Mouse (Mus musculus): ENCODE data around the gene Pcnx2. TPM values are rescaled to one million over a fixed set of nuclear protein-coding genes. Genes with fewer than 3 reads are reported as not detected.

Gene Pcnx2
- polyA plus RNA-seq, 1 experiment from 2014 or later, result 0.27 TPM

DNA sequence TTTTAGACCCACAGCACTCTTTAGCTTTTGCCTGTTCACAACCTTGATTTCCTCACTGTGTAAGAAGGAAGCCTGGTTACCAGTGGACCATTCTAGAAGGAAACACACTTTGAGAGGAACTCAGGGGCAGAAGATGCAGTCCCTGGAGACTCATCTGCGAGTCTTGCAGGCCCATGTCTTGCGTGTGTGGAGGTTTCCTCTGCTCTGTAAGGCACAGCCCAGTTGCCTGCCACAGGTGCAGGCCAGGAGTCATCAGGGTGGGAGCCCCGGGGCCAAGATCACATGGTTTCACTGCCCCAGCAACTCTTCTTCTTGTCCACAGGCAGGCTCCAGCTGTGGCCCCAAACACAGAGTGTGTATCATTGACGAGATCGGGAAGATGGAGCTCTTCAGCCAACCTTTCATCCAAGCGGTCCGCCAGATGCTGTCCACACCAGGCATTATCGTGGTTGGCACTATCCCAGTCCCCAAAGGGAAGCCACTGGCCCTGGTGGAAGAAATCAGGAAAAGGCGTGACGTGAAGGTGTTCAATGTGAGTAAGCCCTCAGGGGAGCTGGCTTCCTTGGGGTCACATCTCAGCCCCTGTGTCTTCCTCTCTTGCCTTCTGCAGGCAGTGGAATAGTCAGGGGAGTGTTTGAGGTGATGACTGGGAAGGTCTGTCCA, 153.1 kb downstream of the Pcnx2 start:
- no peak overlapping the region for H3K27ac ChIP-seq
- H3K9ac ChIP-seq, result no peak overlapping the region
- no peaks in the 10 kb centered on the region for H3K27me3 ChIP-seq (replicated peaks)
- ATAC-seq (ENCODE audit: insufficient read depth, low FRiP score, low read depth), result no peak
- no peak overlapping the region for H3K4me3 ChIP-seq (replicated peaks)
- H3K4me1 ChIP-seq, result no peaks in the 10 kb centered on the region
- no peaks in the 10 kb centered on the region for H3K9me3 ChIP-seq
- H3K4me2 ChIP-seq, result no peak overlapping the region
- no peaks in the 10 kb centered on the region for H3K36me3 ChIP-seq
- WGBS, result 88% methylated on average over 10 of the region's 10 CpGs

GRCm38 (mm10) chr8:125742406-125742805, 155.7 kb downstream of the Pcnx2 start:
- no peak overlapping the region for H3K9ac ChIP-seq
- H3K27ac ChIP-seq, result no peak overlapping the region
- H3K4me3 ChIP-seq (replicated peaks), result no peak overlapping the region
- H3K27me3 ChIP-seq (replicated peaks), result no peaks in the 10 kb centered on the region
- 72% methylated on average over 8 of the region's 8 CpGs for WGBS
- no peak overlapping the region for H3K4me2 ChIP-seq
- H3K4me1 ChIP-seq, result no peaks in the 10 kb centered on the region
- H3K9me3 ChIP-seq, result no peaks in the 10 kb centered on the region
- H3K36me3 ChIP-seq, result no peaks in the 10 kb centered on the region
- ATAC-seq (ENCODE audit: insufficient read depth, low FRiP score, low read depth), result no peak

GRCm38 (mm10) chr8:125741855-125742254, 156.3 kb downstream of the Pcnx2 start:
- H3K4me3 ChIP-seq (replicated peaks), result no peak overlapping the region
- 42% methylated on average over 2 of the region's 2 CpGs for WGBS
- peak; percentile 91 for ATAC-seq (ENCODE audit: insufficient read depth, low FRiP score, low read depth)
- H3K27me3 ChIP-seq (replicated peaks), result no peaks in the 10 kb centered on the region
- H3K36me3 ChIP-seq, result no peaks in the 10 kb centered on the region
- no peak overlapping the region for H3K4me2 ChIP-seq
- H3K27ac ChIP-seq, result no peak overlapping the region; the same call in 1 of the 2 replicates
- no peak overlapping the region for H3K9ac ChIP-seq
- H3K9me3 ChIP-seq, result no peaks in the 10 kb centered on the region
- no peaks in the 10 kb centered on the region for H3K4me1 ChIP-seq

DNA sequence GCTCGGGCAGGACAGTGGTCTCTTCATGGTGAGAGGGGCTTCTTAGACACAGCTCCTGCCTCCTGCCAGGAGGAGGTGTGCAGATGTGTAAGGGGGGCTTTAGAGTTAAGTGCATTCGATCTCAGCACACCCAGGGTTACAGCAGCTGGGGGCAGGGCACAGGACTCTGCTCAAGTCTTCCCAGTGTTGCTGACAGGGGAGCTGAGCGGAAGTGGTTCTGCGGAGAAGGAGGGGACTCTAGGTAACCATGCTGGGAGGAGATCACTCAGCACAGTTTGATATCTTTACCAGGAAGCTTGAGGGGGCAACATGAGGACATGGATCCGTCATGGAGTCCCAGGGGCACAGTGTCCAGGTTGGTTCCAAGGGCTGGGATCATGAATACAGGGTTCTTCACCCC, 156.7 kb downstream of the Pcnx2 start:
- Histone ChIP-seq H3K4me3 (replicated peaks) (no peak overlapping the region), H3K9ac (no peak overlapping the region), H3K27ac (no peak overlapping the region; the same call in 1 of the 2 replicates), H3K9me3 (no peaks in the 10 kb centered on the region), H3K4me2 (no peak overlapping the region), H3K27me3 (replicated peaks) (no peaks in the 10 kb centered on the region), H3K4me1 (no peaks in the 10 kb centered on the region), H3K36me3 (no peaks in the 10 kb centered on the region)
- WGBS, result 69% methylated on average over 5 of the region's 5 CpGs
- no peak for ATAC-seq (ENCODE audit: insufficient read depth, low FRiP score, low read depth)

- H3K27me3 ChIP-seq (replicated peaks), result no peaks in the 10 kb centered on the region
- H3K9ac ChIP-seq, result no peak overlapping the region
- 76% methylated on average over 10 of the region's 10 CpGs for WGBS
- no peak overlapping the region for H3K4me3 ChIP-seq (replicated peaks)
- ATAC-seq (ENCODE audit: insufficient read depth, low FRiP score, low read depth), result no peak
- H3K9me3 ChIP-seq, result no peaks in the 10 kb centered on the region
- no peaks in the 10 kb centered on the region for H3K36me3 ChIP-seq
- H3K27ac ChIP-seq, result no peak overlapping the region
- no peak overlapping the region for H3K4me2 ChIP-seq
- no peaks in the 10 kb centered on the region for H3K4me1 ChIP-seq
These were observed 157.5 kb downstream of the Pcnx2 start for GRCm38 (mm10) chr8:125740655-125741054.

GRCm38 (mm10) chr8:125738956-125739355, 159.2 kb downstream of the Pcnx2 start:
- H3K9ac ChIP-seq, result no peak overlapping the region
- H3K27ac ChIP-seq, result no peak overlapping the region
- H3K27me3 ChIP-seq (replicated peaks), result no peaks in the 10 kb centered on the region
- H3K4me2 ChIP-seq, result no peak overlapping the region
- ATAC-seq (ENCODE audit: insufficient read depth, low FRiP score, low read depth), result no peak
- H3K9me3 ChIP-seq, result no peaks in the 10 kb centered on the region
- no peaks in the 10 kb centered on the region; the same call in 1 of the 2 replicates for H3K4me1 ChIP-seq
- H3K36me3 ChIP-seq, result no peaks in the 10 kb centered on the region
- H3K4me3 ChIP-seq (replicated peaks), result no peak overlapping the region
- WGBS, result 91% methylated on average over 4 of the region's 4 CpGs

DNA sequence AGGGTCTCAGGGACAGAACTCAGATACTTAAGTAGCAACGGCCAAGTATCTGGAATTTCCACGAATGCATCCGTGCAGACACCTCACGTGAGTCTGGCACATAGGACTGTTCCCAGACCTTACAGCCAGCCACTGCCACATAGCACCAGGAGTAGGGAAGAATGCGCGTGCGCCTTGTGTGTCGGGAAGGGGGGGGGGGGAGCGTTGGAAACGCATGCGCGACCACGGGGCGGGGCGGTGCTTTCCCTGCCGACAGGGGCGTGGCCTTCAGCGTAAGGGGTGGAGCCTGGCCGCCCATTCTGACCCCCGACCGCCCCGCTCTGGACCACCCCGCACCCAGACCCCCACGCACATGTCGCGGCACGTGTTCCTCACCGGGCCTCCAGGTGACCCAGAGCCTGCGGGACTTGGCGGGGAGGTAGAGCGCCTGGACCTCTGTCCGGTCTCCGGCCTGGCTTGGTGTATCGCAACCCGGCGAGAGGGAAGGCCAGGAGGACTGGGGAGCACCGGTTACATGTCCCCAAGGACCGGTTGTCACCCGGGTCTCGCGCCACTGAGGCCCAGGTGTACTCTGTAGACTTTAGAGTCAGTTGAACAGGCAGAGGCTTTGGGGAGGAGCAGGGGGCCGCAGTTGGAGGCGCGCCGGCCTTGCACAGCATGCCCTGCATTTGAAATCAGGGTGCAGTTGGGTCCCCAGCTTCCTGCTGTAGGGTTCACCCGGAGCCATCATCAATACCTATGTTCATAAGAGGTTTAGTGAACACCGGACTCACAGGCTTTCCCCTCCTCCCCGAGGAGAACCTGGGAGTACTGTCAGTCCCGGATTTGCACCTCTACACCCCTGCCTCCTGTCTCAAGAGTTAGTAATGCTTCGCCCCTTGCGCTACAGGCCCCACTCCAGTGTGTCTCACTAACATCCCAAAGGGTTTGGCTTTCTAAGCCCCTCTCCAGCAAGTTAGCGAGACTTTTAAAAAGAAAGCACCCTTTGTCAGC, 163.9 kb downstream of the Pcnx2 start:
- Histone ChIP-seq H3K9ac (peak overlapping the region; percentile 72), H3K4me3 (replicated peaks) (peak overlapping the region; percentile 82), H3K27me3 (replicated peaks) (no peaks in the 10 kb centered on the region), H3K9me3 (no peaks in the 10 kb centered on the region), H3K27ac (no peak overlapping the region), H3K4me1 (peaks cover 5% of the 10 kb centered on the region), H3K4me2 (peak overlapping the region; percentile 79), H3K36me3 (no peaks in the 10 kb centered on the region)
- peak; percentile 90 for ATAC-seq (ENCODE audit: insufficient read depth, low FRiP score, low read depth)
- 5% methylated on average over 51 of the region's 52 CpGs for WGBS

DNA sequence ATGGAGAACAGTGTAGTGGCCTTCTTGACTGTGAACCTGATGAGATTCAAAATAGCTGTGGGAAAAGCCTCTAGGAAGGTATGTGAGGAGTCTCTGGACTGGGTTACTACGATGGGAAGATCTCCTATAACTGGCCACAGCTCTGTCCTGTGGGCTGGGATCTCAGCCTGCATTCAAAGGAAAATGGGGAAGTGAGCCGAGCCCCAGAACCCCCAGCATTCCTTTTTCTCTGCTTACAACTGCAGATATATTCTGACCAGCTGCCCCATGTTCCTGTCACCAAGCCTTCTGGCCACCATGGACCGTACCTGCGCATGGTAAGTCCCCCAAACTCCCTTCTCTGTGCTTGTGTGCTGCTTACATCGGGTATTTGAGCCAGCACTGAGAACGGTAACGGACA, 168.4 kb downstream of the Pcnx2 start, which contains the start of gene Ntpcr:
Ntpcr (plus strand) TSS at position 218 of the 400 bp plus-strand sequence.
- Histone ChIP-seq H3K27me3 (replicated peaks) (no peaks in the 10 kb centered on the region), H3K4me2 (no peak within 1 kb of the TSS), H3K9me3 (no peaks in the 10 kb centered on the region), H3K27ac (no peak within 1 kb of the TSS), H3K36me3 (no peaks in the 10 kb centered on the region), H3K9ac (no peak within 1 kb of the TSS), H3K4me3 (replicated peaks) (no peak within 1 kb of the TSS), H3K4me1 (peaks cover 5% of the 10 kb centered on the region)
- WGBS, result 71% methylated on average over 7 of the region's 7 CpGs
- ATAC-seq (ENCODE audit: insufficient read depth, low FRiP score, low read depth), result no peak

- H3K4me3 ChIP-seq (replicated peaks), result no peak overlapping the region
- H3K27me3 ChIP-seq (replicated peaks), result no peaks in the 10 kb centered on the region
- H3K36me3 ChIP-seq, result no peaks in the 10 kb centered on the region
- no peak overlapping the region for H3K4me2 ChIP-seq
- 44% methylated on average over 8 of the region's 8 CpGs for WGBS
- ATAC-seq (ENCODE audit: insufficient read depth, low FRiP score, low read depth), result no peak
- no peak overlapping the region for H3K9ac ChIP-seq
- no peak overlapping the region for H3K27ac ChIP-seq
- H3K4me1 ChIP-seq, result 0 out of 2 replicates have a peak, but pooled peaks cover 4% of the 10 kb centered on the region
- no peaks in the 10 kb centered on the region for H3K9me3 ChIP-seq
These were observed 170.3 kb downstream of the Pcnx2 start for GRCm38 (mm10) chr8:125727797-125728196.

GRCm38 (mm10) chr8:125726986-125727385, 171.1 kb downstream of the Pcnx2 start:
- H3K9me3 ChIP-seq, result no peaks in the 10 kb centered on the region
- no peak for ATAC-seq (ENCODE audit: insufficient read depth, low FRiP score, low read depth)
- H3K4me2 ChIP-seq, result no peak overlapping the region
- H3K36me3 ChIP-seq, result no peaks in the 10 kb centered on the region
- 72% methylated on average over 5 of the region's 5 CpGs for WGBS
- no peak overlapping the region for H3K4me3 ChIP-seq (replicated peaks)
- H3K4me1 ChIP-seq, result 0 out of 2 replicates have a peak, but pooled peaks cover 4% of the 10 kb centered on the region
- H3K9ac ChIP-seq, result no peak overlapping the region
- H3K27ac ChIP-seq, result no peak overlapping the region
- H3K27me3 ChIP-seq (replicated peaks), result no peaks in the 10 kb centered on the region

- H3K4me1 ChIP-seq, result 0 out of 2 replicates have a peak, but pooled peaks cover 4% of the 10 kb centered on the region
- H3K9ac ChIP-seq, result no peak overlapping the region
- no peak overlapping the region for H3K27ac ChIP-seq
- no peaks in the 10 kb centered on the region for H3K9me3 ChIP-seq
- no peak for ATAC-seq (ENCODE audit: insufficient read depth, low FRiP score, low read depth)
- no peaks in the 10 kb centered on the region for H3K27me3 ChIP-seq (replicated peaks)
- H3K4me2 ChIP-seq, result no peak overlapping the region
- H3K36me3 ChIP-seq, result no peaks in the 10 kb centered on the region
- 95% methylated on average over 4 of the region's 4 CpGs for WGBS
- H3K4me3 ChIP-seq (replicated peaks), result no peak overlapping the region
These were observed 172.0 kb downstream of the Pcnx2 start for GRCm38 (mm10) chr8:125726143-125726542.

Measured in stomach, embryonic 15.5 days (tissue).